Mouse (Mus musculus) heart, adult 2 months (tissue): Measurements from ENCODE around the gene Dok4.

Source experiments
- CTCF ChIP-seq: fragments of 200-600 bp; IDR thresholded peaks from 2 replicates; pipeline ENCODE4 v1.8.1; 2022; ENCODE audit warnings: antibody characterized with exemption, mild to moderate bottlenecking, moderate library complexity
- EP300 ChIP-seq: fragments of 200-500 bp; IDR thresholded peaks from 2 replicates; pipeline ENCODE4 v1.6.1; 2011; ENCODE audit warnings: low read depth, low read length, control low read depth; ENCODE audit not compliant: insufficient read depth
- POLR2A ChIP-seq: fragments of 200-500 bp; IDR thresholded peaks from 2 replicates; pipeline ENCODE4 v1.6.1; 2011; ENCODE audit warnings: mild to moderate bottlenecking, low read depth, low read length, control low read depth; ENCODE audit not compliant: insufficient read depth

DNA sequence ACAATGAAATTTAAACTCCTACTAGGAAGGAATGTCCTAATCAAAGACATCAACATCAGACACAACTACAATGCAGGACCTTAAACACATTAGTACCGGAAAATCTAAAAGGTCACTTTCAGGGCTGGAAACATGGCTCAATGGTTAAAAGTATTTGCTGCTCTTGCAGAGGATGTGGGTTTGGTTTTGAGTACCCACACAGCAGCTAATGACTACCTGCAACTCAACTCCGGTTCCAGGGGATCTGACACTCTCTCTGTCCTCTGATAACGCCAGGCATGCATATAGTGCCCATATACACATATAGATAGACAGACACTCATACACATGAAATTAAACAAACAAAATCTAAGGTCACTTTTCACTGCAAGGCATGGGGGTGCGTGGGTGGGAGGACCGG lies 49.9 kb downstream of the Dok4 start:
- no peak for TF ChIP-seq POLR2A
- no peak for TF ChIP-seq CTCF
- TF ChIP-seq EP300: no peak
